Mouse (Mus musculus) right cerebral cortex, postnatal 4 days (tissue): ENCODE measurements at regions not wholly inside any gene's neighbourhood (a gene's known extent, or its start where the extent isn't known, plus 50 kb on each side); places are given as distances from the start of the nearest gene placed in this dataset.

Experiments used
- DNase-seq: peaks from one replicate; pipeline ENCODE4 v3.0.0-alpha.2; 2022

DNA sequence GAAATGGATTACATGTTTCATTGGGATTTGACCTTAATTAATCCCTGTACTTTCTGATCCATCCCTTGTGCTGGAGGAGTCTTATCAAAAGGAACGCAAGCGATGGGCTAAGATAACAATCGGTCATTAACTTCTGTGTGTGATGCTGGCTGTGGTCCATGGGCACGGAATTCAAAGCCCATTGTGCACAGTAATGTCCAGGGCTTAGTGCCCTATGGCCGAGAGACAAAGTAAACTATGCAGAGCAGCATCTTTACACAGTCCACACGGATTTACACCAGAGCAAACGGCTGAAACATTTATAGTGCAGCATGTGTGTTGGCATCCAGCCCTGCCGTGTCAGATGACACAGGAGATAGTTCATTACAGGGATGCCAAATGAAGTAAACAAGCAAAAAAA, 171.4 kb upstream of the Tenm3 start:
- peak; percentile 2 for DNase-seq

DNA sequence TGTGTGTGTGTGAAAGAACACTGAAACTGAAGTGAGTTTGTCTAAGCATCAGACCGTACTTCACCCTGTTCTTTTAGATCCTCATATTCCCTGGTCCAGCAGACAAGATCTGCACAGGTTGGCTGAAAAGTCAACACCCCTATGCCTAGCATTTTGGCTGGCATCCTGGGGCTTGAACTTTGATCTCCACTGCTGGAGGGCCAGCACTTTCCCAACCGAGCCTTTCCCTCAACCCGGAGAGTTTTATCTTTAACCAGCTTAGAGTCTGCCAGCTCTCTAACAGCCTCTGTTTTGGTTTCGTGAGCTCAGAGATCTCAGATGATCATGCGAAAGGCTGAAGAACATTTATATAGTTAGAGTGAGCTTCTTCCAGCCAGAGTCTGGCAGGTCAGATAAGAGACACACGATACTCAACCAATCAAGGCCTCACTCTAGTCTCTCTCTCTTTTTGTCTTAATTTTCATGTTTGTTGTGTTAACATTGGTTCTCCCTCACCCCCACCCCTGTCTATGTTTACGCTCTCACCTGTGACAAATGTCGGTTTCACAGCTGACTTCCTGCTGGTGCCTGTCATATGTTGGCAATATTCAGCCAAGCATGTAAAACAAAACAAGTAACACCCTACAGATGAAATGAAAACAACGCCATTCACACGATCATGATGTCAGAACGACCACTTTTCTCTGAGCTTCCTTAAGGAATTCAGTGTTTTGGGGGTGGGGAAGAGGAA, 162.7 kb upstream of the Tenm3 start:
- no peak for DNase-seq

DNA sequence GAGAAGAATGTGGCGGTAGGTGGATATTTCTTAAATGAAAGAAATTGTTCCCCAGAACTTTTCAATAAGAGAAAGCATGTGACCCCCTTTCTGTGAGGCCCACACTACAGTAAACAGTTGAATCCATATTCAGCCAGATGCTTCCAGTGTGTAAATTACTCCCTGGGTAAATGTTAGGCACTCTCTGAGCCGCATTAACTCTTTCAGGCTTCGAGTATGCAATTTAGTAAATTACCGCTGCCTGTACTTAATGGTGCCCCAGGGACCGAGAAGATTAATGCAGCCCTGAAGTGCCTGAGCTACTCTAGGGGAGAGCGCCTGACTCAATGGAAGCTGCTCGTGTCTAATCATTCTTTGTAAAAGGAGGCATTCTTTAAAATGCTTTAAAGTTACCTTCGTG, 137.9 kb upstream of the Tenm3 start:
- no peak for DNase-seq

DNA sequence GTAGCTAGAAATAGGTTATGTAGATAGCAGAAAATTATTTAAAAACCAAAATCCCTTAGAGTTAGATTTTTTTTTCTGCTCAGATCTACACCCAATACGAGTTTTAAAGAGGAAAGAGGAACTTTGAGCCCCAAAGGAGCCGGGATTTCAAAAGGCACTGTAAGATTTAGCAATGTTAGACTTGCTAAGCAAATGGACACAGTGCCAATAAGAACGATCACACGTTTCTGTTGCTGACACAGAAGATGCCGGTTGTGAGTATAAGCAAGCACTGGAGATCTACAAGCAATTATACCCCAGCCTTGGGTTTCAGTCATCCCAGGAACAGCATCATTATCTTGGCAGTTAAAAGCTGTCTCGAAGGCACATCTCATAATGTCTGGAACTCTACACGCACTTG, 137.0 kb upstream of the Tenm3 start:
- no peak for DNase-seq

DNA sequence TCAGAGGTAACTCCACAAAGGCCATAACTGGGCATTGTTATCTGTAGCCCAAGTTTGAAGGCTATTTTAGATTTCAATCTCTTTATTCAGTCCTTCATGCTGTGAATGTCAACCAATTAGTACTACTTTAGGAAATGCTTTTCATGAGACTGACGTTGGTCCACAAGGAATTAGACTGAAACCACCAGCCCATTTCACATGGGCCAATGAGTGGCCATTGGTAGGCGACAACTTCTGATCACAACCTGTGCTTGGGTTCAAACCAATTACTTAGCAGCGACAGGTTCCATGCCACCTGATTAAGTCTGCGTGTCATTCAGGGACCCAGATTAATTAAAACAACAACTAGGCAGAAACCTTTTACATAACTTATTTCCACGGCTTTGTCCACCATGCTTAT, 126.9 kb upstream of the Tenm3 start:
- no peak for DNase-seq

DNA sequence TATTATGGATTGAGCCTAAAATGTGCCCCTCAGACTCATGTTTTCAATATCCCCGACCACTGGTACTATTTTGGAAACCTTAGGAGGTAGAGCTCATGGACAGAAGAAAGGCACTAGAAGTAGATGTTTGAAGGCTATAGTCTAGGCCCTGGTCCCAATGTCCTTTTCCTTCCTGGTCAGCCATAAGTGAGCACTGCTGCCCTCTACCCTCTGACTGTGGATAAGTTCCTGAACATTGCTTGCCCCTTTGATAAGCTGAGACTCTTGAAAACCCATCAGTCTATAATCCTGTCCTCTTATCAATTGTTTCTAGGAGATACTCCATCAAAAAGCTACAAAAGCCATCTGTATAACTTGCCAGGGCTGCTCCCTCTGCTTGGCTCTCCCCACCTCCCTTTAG, 121.2 kb upstream of the Tenm3 start:
- no peak for DNase-seq

DNA sequence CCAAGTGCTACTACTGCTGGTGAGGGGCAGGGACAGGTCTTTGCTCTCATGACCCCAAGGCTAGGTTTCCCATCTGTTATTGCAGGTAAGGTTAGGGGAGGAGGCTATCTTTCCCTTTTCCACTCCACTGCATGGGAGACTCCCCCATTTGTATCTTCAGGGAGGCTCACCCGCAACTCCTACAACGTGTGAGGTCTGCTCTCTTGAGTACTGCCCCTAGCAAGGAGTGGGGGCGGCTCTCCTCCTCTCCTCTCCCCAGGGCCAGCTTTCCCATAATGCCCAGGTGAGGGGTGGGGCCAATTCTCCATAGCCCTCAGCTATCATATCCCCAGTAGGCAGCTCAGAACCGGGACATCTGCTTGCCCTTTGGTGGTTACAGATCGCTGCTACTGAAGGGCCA, 113.9 kb upstream of the Tenm3 start:
- no peak for DNase-seq

DNA sequence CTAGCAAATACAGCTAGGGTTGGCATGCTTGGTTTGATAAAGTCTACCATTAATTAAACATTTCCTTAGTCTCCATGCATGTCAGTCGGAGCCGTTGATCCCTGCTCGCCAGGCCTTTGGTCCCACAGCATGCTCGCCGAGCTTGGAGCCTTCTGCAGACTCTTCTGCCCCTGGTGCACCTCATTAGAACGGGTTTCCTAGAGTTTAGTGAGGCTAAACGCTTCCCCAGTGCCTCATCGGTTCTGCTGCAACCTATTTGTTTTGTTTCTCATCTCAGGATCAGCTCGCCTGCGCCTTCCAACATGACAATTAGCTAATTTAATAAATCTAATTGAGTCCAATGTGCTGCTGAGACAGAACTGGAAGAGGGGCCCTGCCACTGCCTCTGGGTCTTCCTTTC, 107.7 kb upstream of the Tenm3 start:
- no peak for DNase-seq

DNA sequence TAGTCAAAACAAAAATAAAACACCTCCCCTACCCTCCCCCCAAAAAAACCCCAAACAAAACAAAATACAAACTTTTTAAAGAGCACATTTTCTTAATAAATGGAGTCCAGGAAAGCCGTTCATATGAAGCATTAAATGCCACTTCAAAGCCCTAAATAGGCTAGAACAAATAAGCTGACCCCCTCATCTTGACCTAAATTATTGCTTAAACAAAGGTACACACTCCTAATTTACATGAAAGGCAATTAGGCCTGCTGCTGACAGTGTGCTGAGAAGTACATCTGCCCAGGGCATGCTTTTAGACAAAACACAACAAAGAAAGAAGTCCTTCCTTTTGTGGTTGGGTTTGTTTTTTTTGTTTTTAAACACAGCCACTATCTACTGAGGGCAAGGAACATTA, 100.4 kb upstream of the Tenm3 start:
- DNase-seq = no peak

DNA sequence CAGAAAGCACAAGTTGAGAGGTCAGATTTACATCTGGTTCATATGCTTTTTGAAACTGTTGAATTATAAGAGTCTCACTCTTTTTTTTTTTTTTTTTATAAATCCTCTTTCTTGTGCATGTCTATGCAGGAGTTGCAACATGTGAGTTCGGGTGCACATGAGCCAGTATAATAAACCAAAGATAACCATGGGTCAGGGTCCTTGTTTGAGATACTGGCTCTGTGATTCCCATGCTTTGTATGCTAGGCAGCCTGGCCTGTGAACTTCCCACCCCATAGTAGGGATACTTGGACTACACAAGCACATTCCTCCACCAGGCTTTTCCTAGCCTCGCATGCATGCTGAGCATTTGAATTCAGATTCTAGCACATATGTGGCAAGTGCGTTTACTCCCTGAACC, 93.4 kb upstream of the Tenm3 start:
- no peak for DNase-seq

DNA sequence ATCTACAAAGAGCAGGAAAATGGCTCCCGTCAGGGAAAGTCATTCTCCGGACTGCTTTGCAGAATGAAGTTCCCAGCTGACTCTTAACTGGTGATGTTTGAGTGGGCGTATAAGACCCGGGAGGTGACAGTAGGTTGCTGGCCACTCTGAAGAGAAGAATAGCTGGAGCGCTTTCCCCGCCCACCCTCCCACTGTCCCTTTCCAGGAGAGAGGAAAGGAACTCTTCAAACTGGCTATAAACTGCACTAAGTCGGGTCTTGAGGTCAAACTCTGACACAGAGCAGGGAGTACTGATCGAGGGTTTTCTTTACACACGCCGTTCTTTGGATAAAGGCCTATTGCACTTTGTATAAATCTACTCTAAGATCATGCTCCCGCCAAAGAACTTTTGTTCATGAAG, 83.4 kb upstream of the Tenm3 start:
- DNase-seq = no peak

DNA sequence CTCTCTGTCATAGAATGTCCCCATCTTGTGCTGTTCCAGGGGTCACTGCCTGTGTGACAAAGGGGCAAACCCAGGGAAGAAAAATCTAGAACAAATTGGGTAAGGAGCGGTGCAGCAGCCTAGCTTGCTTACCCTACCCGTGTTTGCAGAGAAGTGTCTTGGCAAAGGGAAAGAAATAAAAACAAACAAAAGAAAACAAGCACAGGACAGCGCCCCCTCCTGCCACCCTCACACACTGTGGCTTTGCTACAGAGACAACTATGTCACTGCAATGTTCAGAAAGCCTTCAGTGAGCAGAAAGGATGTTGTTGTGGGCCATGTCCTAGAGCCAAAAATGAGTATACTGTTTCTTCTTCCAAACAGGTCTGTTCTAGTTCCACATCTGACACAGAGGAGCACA, 71.5 kb upstream of the Tenm3 start:
- DNase-seq = no peak

DNA sequence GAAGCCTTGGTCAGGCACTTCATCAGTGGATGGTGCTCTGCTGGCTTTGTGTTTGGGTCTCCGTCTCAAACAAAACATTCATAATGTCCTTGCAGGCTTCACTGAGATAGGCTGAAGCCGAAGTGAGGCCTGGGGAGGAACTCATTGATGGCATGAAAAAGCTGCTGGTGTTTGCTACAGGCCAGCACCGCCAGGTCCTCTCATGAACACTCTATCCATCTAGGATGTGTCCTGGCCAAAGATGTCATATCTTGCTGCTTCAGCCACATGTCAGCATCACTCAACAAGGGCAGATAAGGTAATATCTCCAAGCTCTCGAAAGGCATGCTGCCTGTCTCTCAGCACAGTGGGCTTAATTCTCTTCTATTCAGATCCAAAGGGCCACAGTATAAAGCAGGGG, 69.1 kb upstream of the Tenm3 start:
- DNase-seq = no peak

DNA sequence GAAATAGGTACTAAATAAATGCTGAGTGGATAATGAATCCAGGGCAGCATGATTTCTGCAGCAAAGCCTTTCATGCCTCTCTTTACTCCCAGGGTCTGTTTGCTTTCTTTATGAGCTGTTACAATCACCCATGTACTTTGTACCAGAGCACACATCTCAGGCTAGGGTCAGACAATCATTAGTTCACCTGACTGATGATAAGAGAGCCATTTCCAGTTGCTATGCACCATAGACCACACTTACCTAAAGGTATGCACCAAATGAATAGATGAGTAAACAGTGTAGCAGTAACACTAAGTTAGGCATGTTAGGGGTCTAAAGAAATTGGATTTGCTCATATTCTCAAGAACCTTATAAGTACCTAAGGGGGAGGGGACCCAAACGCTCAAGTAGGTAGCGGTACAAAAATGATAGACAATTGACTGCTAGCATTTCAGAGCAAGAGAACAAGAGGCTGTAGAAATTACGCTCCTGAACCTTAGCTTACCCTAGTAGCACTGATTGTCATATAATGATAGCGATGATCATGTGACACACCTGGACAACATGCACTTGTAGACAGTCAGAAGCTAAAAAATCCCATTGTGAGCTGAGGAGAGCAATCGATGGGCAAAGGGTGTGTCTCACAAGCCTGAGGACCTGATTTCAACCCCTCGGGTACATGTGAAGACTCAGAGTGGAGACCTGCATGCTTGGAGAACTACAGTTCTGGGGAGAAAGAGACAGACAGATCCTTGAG, 58.1 kb upstream of the Tenm3 start:
- DNase-seq = no peak

DNA sequence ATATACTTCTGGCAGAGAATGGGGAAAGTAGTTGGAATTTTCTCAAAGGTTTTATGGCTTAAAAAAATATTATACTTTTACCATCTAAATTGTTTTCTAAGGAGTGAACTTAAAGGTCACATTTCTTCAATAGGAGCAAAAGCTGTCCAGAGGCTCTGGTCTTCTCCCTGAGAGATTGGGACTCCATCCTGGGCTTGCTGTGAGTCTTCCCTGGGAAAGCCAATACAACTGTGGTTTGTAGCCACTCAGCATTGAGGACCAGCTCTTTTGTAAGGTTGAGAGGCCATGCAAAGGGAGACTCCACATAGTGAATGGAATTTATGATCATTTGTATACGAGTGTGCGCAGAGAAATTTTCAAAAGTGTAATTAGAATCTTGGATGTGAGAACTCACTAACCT, 52.9 kb upstream of the Tenm3 start:
- DNase-seq = no peak

DNA sequence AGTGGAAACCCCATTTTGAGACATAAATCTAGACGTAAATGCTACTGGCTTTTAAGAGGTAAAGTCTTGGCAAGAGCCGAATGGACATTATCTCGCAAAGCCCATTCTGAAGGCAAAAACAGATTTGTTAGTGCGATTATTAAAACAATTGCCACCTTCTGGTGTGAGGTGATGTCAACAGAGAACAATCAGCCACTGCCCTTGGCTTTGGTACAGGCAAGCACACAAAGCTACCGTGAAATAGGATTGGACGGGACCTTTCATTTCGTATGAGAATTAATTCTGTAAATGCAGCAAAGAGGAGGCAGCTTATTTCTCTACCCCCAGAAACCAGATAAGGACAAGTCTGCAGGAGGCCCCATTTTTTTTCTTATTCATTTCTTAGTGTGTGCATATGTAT, 52.5 kb upstream of the Tenm3 start:
- DNase-seq = no peak

DNA sequence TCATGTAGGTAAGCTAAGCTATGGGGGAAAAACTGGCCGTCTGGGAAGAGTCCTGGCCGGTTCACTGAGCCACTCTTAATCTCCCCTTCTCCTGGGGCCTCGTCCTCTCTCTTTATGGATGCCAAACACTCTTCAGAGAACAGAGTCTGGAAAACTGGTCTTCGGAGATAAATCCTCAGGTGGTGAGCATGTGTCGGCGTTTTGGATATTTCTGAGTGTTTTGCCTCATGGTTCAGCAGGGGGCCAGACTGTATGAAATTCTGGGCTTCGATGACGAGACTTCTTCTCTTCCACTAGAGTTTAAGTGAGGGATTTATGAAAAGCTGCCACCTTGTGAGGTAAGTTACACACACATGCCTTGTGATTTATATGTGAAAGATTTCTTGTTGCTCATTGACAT, 51.8 kb upstream of the Tenm3 start:
- DNase-seq = no peak
